Mouse (Mus musculus): ENCODE data around the gene Lamb2. TPM values are rescaled to one million over a fixed set of nuclear protein-coding genes. Genes with fewer than 3 reads are reported as not detected.

The Lamb2 gene
- polyA plus RNA-seq, 1 experiment from 2014 or later: 18.7 TPM

DNA sequence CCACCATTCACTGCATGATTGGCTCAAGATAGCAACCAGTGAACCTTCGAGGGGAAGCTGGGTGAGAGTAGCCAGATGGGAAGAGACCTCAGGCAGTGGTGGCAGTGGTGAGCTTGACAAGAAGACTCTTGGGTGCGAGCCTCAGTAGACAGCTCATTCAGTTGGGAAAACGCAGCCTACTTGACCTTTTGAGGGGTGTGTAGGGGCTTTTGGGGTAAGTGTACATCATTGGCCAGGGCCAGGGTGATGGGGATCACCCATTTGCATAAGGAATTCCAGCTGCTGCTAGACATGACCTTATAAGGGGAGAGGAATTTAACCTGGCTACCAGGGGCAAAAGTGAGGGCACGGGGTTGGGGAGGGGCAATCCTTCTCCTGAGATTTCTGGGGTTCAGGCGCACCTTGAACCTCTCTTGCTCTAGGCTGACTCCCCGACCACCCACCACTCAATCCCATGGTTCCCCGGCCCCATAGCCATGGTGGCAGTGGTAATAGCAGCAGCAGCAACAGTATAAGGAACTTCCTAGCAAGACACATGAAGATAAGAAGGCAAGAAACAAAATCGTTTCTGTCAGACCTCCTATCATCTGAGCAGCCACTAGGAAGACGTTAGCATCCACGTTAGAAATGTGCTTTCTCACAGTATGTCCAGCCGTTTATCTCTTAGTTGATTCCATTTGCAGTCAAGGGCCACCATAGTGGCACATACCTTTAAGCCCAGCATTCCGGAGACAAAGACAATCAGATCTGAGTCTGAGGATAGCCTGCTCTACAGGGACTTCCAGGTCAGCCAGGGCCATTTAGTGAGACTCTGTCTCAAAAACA is 23.6 kb upstream of the Lamb2 start:
- no peaks in the 10 kb centered on the region for H3K36me3 ChIP-seq (ENCODE audit: control insufficient read depth, insufficient read depth, low read length)
- H3K4me3 ChIP-seq (ENCODE audit: low read depth, low read length): no peak overlapping the region
- no peaks in the 10 kb centered on the region for H3K9me3 ChIP-seq (ENCODE audit: control insufficient read depth, low read length)
- peak overlapping the region; percentile 35; the same call in 1 of the 2 replicates for H3K27ac ChIP-seq (ENCODE audit: low read depth, low read length)
- ATAC-seq (replicated peaks; ENCODE audit: low FRiP score) (no peak), DNase-seq (ENCODE audit: low spot score) (no peak)
- WGBS: 52% methylated on average over 12 of the region's 12 CpGs
- H3K27me3 ChIP-seq (replicated peaks; ENCODE audit: control insufficient read depth, insufficient read depth, low read length): no peaks in the 10 kb centered on the region
- H3K4me2 ChIP-seq: no peak overlapping the region
- H3K4me1 ChIP-seq (replicated peaks; ENCODE audit: control insufficient read depth, insufficient read depth, low read length): peaks cover 33% of the 10 kb centered on the region
- no peak overlapping the region; the same call in 1 of the 2 replicates for H3K9ac ChIP-seq (ENCODE audit: low read depth, low read length)

DNA sequence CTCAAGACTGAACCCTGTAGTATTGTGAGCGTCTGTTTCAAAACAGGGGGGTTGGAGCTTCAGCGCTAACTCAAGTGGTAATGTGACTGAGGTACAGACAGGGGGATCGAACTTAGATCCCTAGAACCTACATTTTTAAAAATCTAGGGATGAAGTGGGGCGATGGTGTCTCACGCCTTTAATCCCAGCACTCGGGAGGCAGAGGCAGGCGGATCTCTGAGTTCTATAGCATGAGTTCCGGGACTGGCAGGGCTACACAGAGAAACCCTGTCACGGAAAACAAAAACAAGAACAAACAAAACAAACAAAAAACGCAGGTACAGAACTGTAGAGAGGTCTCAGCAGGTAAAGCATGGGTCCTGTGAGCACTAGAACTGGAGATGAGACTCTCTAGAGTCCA is 22.6 kb upstream of the Lamb2 start:
- no peak for ATAC-seq (replicated peaks; ENCODE audit: low FRiP score)

DNA sequence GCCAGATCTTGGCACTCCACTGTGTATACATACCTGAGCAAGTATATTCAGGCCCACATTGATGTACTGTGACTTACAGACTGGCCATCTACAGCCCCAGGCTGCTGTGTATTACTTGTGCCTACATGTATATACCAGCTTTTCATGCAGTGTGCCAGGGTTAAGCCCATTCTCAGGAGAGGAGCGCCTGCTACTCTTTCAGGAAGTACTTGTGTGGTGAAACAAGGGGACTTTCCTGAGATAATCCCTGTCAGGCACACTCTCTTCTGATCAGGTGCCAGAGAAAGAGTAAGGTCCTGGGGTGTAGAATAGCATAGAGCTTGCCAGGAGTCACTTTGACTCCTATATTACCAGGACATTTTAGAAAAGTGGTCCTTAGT is 19.6 kb upstream of the Lamb2 start:
- Histone ChIP-seq H3K9ac (ENCODE audit: low read depth, low read length) (no peak overlapping the region), H3K4me2 (peak overlapping the region; percentile 75), H3K27me3 (replicated peaks; ENCODE audit: control insufficient read depth, insufficient read depth, low read length) (no peaks in the 10 kb centered on the region), H3K4me3 (ENCODE audit: low read depth, low read length) (peak overlapping the region; percentile 71), H3K27ac (ENCODE audit: low read depth, low read length) (peak overlapping the region; percentile 81; the same call in 1 of the 2 replicates), H3K9me3 (ENCODE audit: control insufficient read depth, low read length) (no peaks in the 10 kb centered on the region), H3K4me1 (replicated peaks; ENCODE audit: control insufficient read depth, insufficient read depth, low read length) (peaks cover 19% of the 10 kb centered on the region), H3K36me3 (ENCODE audit: control insufficient read depth, insufficient read depth, low read length) (peaks cover 15% of the 10 kb centered on the region)
- no peak for ATAC-seq (replicated peaks; ENCODE audit: low FRiP score)
- no peak for DNase-seq (ENCODE audit: low spot score)
- 86% methylated on average over 1 of the region's 1 CpGs for WGBS

More for the DNA sequence above, 22.6 kb upstream of the Lamb2 start:
- Histone ChIP-seq H3K9ac (ENCODE audit: low read depth, low read length) (no peak overlapping the region), H3K4me2 (no peak overlapping the region), H3K4me1 (replicated peaks; ENCODE audit: control insufficient read depth, insufficient read depth, low read length) (peaks cover 31% of the 10 kb centered on the region), H3K27me3 (replicated peaks; ENCODE audit: control insufficient read depth, insufficient read depth, low read length) (no peaks in the 10 kb centered on the region), H3K9me3 (ENCODE audit: control insufficient read depth, low read length) (no peaks in the 10 kb centered on the region), H3K27ac (ENCODE audit: low read depth, low read length) (no peak overlapping the region), H3K4me3 (ENCODE audit: low read depth, low read length) (no peak overlapping the region), H3K36me3 (ENCODE audit: control insufficient read depth, insufficient read depth, low read length) (peaks cover 2% of the 10 kb centered on the region; the same call in 1 of the 2 replicates)
- DNase-seq (ENCODE audit: low spot score): no peak
- 80% methylated on average over 10 of the region's 10 CpGs for WGBS

DNA sequence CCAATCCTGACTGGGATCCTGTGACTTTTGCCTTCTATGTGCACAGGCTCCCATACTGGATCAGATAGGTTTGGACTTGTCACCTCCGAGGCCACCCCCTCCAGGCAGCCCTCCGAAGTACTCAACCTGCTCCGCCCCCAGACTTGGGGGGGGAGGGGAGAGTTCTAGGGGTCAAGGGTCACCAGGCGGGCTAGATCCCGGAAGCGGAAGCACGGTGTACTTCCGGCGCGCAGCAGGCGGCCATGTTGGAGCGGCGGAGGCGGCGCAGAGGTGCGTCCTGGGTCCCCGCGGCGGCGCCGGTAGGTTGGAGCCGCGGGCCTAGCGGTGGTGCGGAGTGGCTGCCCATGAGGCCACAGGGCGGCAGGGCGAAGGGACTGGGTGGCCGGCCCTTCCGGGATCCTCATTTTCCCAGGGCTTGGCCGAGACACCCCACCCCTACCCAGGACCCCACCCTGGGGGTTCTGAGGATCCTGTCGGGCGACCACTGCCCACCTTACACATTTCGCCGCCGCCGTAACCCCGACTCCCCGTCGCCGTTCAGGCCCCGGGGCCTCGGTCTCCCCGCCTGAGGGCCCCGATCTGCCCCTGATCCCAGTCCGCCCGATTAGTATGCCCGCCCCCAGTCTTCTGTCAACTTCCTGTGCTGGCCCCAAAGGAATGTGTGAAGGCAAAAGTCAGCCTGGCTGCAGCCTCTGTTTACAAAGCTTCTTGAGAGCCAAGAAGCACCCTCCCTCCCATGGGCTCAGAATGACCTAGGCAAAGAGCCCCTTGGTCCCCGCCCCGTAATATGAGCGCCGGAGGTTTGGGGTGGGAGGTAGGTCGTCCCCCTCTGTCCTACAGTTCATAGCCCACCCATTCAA is 19.0 kb upstream of the Lamb2 start, which contains the start of gene Ccdc71:
Ccdc71 (plus strand) TSS at position 209 of the 860 bp plus-strand sequence.
- Histone ChIP-seq H3K27me3 (replicated peaks; ENCODE audit: control insufficient read depth, insufficient read depth, low read length) (no peaks in the 10 kb centered on the region), H3K9ac (ENCODE audit: low read depth, low read length) (peak within 1 kb of the TSS; percentile 80), H3K4me1 (replicated peaks; ENCODE audit: control insufficient read depth, insufficient read depth, low read length) (peaks cover 19% of the 10 kb centered on the region), H3K27ac (ENCODE audit: low read depth, low read length) (peak within 1 kb of the TSS; percentile 81), H3K4me3 (ENCODE audit: low read depth, low read length) (peak within 1 kb of the TSS; percentile 71), H3K36me3 (ENCODE audit: control insufficient read depth, insufficient read depth, low read length) (peaks cover 15% of the 10 kb centered on the region), H3K4me2 (peak within 1 kb of the TSS; percentile 75), H3K9me3 (ENCODE audit: control insufficient read depth, low read length) (no peaks in the 10 kb centered on the region)
- peak; percentile 90 for DNase-seq (ENCODE audit: low spot score)
- ATAC-seq (replicated peaks; ENCODE audit: low FRiP score): peak; percentile 87
- under 1% methylated on average over 52 of the region's 52 CpGs for WGBS

DNA sequence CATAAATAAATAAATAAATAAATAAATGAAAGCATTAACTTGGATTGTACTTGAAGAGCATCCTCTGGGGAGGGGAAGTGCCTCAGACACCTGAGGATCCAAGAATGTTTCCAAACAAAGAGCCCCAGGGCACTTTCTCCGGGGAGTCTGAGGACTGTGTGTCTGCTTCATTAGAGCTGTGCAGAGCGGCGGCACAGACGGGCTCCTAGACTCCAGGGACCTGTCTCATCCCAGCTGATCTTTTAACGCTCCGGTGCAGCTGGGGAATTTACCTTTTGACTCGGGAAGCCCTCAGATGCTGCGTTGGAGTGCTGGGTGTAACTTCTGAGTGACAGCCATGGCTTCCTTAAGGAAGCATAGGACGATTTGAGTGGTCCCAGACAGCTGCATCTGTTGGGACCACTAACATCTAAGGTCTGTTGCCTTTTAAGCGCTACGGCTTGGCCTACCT is 18.3 kb upstream of the Lamb2 start, which contains the start of gene Klhdc8b:
Klhdc8b (minus strand) TSS at position 401 of the 451 bp plus-strand sequence.
- H3K27me3 ChIP-seq (replicated peaks; ENCODE audit: control insufficient read depth, insufficient read depth, low read length): no peaks in the 10 kb centered on the region
- DNase-seq (ENCODE audit: low spot score) (no peak), ATAC-seq (replicated peaks; ENCODE audit: low FRiP score) (no peak)

DNA sequence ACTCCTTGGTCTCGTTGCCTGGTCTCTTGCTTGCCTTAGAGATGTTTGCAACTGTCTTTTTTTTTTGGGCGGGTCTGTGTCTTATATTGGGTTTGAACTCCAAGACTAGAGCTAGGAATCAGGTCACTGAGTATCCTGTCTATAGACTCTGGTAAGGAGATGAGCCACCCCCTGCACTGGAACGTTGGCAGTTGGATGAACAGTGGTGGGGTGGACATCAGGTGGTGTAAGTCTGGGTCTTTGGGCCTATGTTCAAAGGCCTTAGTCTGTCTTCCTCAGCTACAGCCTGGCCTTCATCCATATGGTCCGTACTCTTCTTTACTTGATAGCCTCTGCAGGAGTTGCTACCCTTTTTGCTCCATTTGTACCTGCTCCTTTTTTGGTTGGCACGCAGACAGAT is 17.9 kb upstream of the Lamb2 start:
- H3K4me2 ChIP-seq: peak overlapping the region; percentile 75
- peak overlapping the region; percentile 71 for H3K4me3 ChIP-seq (ENCODE audit: low read depth, low read length)
- peaks cover 13% of the 10 kb centered on the region for H3K4me1 ChIP-seq (replicated peaks; ENCODE audit: control insufficient read depth, insufficient read depth, low read length)
- peaks cover 15% of the 10 kb centered on the region for H3K36me3 ChIP-seq (ENCODE audit: control insufficient read depth, insufficient read depth, low read length)
- H3K27ac ChIP-seq (ENCODE audit: low read depth, low read length): 0 out of 2 replicates have a peak overlapping the region, but pooled peaks have one; percentile 8
- peak overlapping the region; percentile 13; the same call in 1 of the 2 replicates for H3K9ac ChIP-seq (ENCODE audit: low read depth, low read length)
- H3K27me3 ChIP-seq (replicated peaks; ENCODE audit: control insufficient read depth, insufficient read depth, low read length): no peaks in the 10 kb centered on the region
- ATAC-seq (replicated peaks; ENCODE audit: low FRiP score) (no peak), DNase-seq (ENCODE audit: low spot score) (no peak)
- H3K9me3 ChIP-seq (ENCODE audit: control insufficient read depth, low read length): no peaks in the 10 kb centered on the region
- WGBS: 79% methylated on average over 5 of the region's 5 CpGs

More for the DNA sequence above, 18.3 kb upstream of the Lamb2 start, which contains the start of gene Klhdc8b:
- WGBS: 27% methylated on average over 11 of the region's 11 CpGs
- Histone ChIP-seq H3K9me3 (ENCODE audit: control insufficient read depth, low read length) (no peaks in the 10 kb centered on the region), H3K4me3 (ENCODE audit: low read depth, low read length) (peak within 1 kb of the TSS; percentile 71), H3K4me1 (replicated peaks; ENCODE audit: control insufficient read depth, insufficient read depth, low read length) (peaks cover 14% of the 10 kb centered on the region), H3K36me3 (ENCODE audit: control insufficient read depth, insufficient read depth, low read length) (peaks cover 15% of the 10 kb centered on the region), H3K4me2 (peak within 1 kb of the TSS; percentile 75), H3K9ac (ENCODE audit: low read depth, low read length) (peak within 1 kb of the TSS; percentile 80), H3K27ac (ENCODE audit: low read depth, low read length) (peak within 1 kb of the TSS; percentile 81)

DNA sequence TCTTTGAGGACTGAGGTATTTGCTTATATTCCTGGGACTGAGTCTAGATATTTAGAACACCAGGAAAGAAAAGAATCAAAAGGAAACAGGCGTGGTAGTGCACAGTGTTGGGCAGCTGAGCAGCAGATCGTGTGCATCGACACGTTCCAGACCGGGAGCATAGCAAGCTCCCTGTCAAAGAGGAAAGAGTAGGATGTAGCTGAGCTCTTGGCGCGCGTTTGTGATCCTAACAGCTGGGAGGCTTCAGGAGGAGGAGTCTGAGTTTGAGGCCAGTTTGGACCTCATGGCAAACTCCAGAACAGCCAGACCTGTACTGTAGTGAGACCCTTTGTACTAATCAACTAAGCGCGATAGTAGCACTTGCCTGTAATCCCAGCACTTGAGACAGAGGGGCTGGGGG is 17.3 kb upstream of the Lamb2 start:
- H3K27me3 ChIP-seq (replicated peaks; ENCODE audit: control insufficient read depth, insufficient read depth, low read length): no peaks in the 10 kb centered on the region
- peak overlapping the region; percentile 75 for H3K4me2 ChIP-seq
- H3K27ac ChIP-seq (ENCODE audit: low read depth, low read length): no peak overlapping the region
- ATAC-seq (replicated peaks; ENCODE audit: low FRiP score): no peak
- H3K36me3 ChIP-seq (ENCODE audit: control insufficient read depth, insufficient read depth, low read length): peaks cover 18% of the 10 kb centered on the region
- H3K9ac ChIP-seq (ENCODE audit: low read depth, low read length): peak overlapping the region; percentile 13; the same call in 1 of the 2 replicates
- H3K4me3 ChIP-seq (ENCODE audit: low read depth, low read length): peak overlapping the region; percentile 71
- no peak for DNase-seq (ENCODE audit: low spot score)
- H3K4me1 ChIP-seq (replicated peaks; ENCODE audit: control insufficient read depth, insufficient read depth, low read length): peaks cover 13% of the 10 kb centered on the region
- no peaks in the 10 kb centered on the region for H3K9me3 ChIP-seq (ENCODE audit: control insufficient read depth, low read length)
- WGBS: 89% methylated on average over 10 of the region's 10 CpGs

DNA sequence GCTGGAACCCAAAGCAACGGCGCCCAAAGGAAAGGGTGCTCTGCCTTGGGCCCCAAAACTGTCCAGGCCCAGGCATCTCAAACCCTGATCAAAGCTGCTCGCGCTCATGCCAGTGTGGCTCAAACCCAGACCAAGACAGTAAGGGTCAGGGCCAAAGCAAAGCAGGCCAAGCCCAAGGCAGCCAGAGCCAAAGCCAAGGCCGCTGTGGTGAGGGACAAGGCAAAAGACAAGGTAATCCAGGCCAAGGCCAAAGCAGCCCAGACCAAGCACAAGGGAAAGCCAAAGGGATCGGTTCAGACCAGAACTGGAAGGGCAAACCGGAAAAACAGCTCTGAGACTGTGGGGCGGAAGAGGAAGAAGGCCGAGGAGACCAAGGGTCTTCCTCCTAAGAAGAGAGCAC is 15.8 kb upstream of the Lamb2 start:
- H3K27me3 ChIP-seq (replicated peaks; ENCODE audit: control insufficient read depth, insufficient read depth, low read length): no peaks in the 10 kb centered on the region
- peaks cover 13% of the 10 kb centered on the region for H3K4me1 ChIP-seq (replicated peaks; ENCODE audit: control insufficient read depth, insufficient read depth, low read length)
- H3K4me2 ChIP-seq: no peak overlapping the region
- ATAC-seq (replicated peaks; ENCODE audit: low FRiP score) (no peak), DNase-seq (ENCODE audit: low spot score) (no peak)
- no peak overlapping the region for H3K9ac ChIP-seq (ENCODE audit: low read depth, low read length)
- peaks cover 18% of the 10 kb centered on the region for H3K36me3 ChIP-seq (ENCODE audit: control insufficient read depth, insufficient read depth, low read length)
- H3K4me3 ChIP-seq (ENCODE audit: low read depth, low read length): no peak overlapping the region
- no peak overlapping the region for H3K27ac ChIP-seq (ENCODE audit: low read depth, low read length)
- WGBS: 90% methylated on average over 9 of the region's 9 CpGs
- H3K9me3 ChIP-seq (ENCODE audit: control insufficient read depth, low read length): no peaks in the 10 kb centered on the region
